Mouse (Mus musculus) activated CD4-positive, CD25-positive, alpha-beta regulatory T cell, adult 4 months (primary cell): ENCODE data around the gene Coro2a. TPM values are rescaled to one million over a fixed set of nuclear protein-coding genes. Genes with fewer than 3 reads are reported as not detected.
"Not testable (repeated sequence)": the region's sequence is repeated elsewhere in the genome, so short reads cannot be mapped to it uniquely, and the experiment has no call there.

Experiments
- ATAC-seq: one replicate; pipeline ENCODE4 v1.8.0; 2017
- polyA plus RNA-seq, 2 experiments: library from polyadenylated mRNA; unstranded; fragments of 100-300 nt; shearing (Covaris generic); gene quantifications; one replicate each; pipeline ENCODE4 v1.2.1; 2017

Coro2a gene
- polyA plus RNA-seq, 2 experiments from 2014 or later = 79.7 to 108 TPM

DNA sequence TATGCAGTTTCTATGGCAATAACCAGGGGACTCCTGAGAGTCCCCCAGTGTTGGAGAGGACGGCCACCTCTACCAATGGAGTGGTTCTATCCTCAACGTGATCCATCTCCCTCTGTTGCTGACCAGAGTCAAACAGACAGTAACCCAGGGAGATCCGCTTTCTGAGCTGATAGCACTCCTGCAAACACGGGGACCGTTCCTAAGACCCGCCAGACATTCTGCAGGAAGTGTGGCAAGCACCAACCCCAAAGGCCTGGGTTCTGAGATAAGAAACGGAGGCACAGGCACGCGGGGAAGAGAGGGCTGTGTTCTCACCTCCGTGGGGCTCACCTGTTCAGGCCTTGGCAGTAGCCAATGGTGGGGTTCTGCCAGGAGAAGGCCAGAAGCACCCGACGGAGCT, 11.6 kb upstream of the Coro2a start:
- ATAC-seq = no peak

GRCm38 (mm10) chr4:46611181-46611580, 9.2 kb upstream of the Coro2a start:
- ATAC-seq = peak; percentile 77

DNA sequence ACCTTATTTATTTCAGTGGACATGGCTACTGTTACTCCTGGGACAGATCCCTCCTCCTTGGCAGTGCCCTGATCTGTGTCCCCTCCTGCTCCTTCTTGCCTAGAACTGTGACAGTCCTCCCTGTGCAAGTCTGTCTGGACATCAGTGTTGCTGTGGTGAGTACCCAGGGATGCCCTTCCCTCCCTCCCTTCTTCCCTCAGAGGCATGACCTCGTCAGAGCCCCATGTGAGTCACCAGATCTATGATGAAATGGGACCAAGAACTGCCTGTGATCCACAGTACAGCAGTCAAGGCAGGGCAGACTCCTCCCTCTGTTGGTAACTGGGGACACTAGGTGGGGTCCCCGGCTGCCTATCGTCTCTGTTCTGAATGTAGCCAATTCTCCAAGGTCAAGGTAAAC, 5.6 kb upstream of the Coro2a start:
- no peak for ATAC-seq

DNA sequence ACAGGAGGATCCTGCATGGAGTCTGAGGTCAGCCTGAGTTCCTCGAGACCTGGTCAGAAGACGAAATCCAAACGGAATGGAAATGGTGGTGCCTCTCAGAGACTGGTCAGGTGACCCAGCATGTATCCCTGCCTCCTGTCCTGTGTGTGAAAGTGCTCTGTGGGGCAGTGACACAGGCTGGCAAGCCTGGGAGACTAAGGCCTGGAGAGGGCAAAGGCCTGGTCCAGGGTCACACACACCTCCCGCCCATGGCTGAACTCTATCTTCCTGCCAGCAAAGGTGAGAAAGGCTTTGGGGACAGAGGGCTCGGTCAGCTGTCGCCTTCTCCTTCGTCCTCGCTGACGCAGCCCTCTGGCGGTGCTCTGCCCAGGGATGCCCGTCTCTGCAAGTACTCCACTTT, 3.4 kb upstream of the Coro2a start:
- no peak for ATAC-seq

DNA sequence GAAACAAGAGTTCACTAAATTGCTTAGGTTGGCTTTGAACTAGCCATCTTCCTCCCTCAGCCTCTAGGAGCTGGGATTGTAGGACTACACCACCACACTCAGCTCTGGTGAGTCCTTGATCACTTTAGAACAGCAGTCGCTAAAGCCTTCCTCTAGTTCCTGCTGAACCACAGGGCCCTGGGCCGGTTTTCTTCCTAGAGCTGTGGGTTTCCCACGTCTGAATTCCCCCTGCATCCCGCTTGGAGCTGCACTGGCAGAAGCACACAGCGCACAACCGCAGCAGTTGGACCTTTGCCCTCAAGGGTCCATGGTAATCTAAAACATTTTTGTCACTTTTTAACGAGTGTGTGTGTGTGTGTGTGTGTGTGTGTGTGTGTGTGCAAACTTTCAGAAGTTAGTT, 702 bp upstream of the Coro2a start:
- ATAC-seq = no peak

- ATAC-seq = no peak
These were observed 651 bp downstream of the Coro2a start for GRCm38 (mm10) chr4:46601258-46601843.

DNA sequence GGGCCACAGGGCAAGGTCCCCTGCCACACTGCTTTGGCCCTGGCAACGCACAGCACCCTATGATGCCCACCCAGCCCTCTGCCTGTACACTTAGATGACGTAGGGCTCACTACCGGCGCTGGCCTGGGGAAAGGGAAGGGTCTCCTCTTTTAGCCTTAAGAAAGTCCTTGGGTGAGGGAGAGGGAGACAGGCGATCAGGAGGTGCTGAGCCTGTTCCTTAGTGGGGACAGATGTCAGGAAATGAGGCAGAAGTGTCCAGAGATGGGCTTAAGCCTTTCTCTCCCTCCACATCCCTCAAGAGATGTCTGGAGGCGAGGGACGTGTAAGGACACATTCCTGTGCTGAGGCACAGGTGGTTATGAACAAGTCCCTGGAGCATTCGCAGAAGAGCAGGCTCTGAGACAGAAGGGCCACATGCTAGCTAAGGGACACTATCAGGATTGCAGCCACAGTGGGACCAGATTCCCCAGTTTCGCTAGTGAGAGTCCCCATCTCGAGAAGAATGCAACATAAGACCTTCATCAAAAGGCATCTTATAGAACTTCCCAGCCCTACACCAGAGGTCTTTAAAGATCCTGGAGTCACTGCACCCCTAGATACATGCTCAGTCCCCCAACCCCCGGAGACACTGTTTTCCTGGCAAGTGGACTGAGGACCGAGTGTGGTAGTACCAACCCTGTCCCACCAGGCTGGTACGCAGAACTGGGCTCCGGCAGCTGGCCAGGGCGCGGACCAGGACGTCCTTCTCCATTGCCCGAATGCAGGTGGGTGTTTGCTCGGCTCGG, 1.3 kb downstream of the Coro2a start:
- no peak for ATAC-seq

DNA sequence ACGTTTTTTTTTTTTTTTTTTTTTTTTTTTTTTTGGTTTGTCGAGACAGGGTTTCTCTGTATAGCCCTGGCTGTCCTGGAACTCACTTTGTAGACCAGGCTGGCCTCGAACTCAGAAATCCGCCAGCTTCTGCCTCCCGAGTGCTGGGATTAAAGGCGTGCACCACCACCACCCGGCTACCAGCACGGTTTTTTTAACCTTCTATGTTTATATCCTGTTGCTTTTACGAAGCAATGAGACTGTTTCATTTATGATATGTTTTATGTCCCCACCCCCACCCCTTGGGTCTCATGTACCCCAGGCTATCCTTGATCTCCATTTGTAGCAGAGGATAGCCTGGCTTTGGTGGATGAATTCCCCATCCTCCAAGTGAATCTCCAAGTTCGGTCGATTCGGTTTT, 2.4 kb downstream of the Coro2a start:
- not testable (repeated sequence) for ATAC-seq

DNA sequence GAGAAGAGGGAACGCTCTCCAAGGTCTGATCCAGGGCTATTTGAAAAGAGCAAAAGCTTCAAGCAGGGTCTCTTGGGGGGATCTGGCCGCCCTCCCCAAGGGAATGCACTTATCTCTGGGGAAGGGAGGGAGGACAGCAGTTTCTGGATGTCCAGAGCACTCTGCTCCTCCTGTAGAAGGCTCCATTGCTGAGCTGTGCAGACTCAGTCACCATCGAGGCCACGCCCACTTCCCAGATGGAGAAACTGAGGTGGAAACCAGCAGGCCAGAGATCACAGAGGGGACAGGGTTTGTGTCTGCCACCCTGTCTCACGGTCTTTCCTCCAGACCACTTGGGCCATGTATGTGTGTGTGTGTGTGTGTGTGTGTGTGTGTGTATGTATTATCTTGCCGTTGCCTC, 3.0 kb downstream of the Coro2a start:
- ATAC-seq = no peak

DNA sequence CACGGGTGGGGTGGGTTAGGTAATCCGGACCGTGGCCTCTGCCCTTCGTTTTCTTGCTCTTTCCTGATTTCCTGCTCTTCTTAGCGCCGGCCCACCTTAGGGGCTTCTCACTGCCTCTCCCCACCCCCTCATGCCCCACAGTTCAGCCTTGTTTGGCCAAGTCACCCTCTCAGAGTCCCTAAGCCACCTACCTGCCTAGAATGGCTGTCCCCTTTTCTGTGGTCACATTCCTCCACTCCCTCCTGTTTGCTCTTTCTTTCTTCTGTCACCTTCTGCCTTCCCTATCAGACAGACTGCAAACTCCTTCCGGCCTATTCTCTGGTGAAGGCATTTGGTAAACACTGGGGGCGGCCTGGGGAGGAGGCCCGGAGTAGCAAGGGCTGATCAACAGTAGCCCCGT, 3.9 kb downstream of the Coro2a start:
- no peak for ATAC-seq

GRCm38 (mm10) chr4:46597286-46597961, 4.6 kb downstream of the Coro2a start:
- ATAC-seq = no peak

GRCm38 (mm10) chr4:46596398-46596797, 5.6 kb downstream of the Coro2a start:
- no peak for ATAC-seq

GRCm38 (mm10) chr4:46594131-46594530, 7.9 kb downstream of the Coro2a start:
- no peak for ATAC-seq

GRCm38 (mm10) chr4:46593472-46593871, 8.5 kb downstream of the Coro2a start:
- no peak for ATAC-seq

GRCm38 (mm10) chr4:46591833-46592520, 10.0 kb downstream of the Coro2a start:
- peak; percentile 11 for ATAC-seq

DNA sequence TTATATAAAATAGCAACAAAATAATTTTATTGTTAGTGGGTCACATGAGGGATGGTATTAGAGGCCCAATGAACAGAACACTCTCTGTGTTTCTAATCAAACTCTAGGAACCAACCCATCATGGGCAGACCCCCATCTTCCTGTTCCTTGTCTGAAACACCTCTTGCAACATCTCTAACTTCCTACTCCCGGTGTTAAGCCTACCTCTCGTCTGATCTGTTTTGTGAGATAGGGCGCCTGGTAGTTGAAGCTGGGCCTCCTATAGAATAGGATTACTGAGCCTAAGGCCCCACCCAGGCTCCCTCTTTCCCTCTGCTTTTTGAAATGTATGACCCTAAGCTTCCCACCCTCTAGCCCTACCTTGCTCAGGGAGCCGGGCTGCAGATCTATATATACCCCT, 11.2 kb downstream of the Coro2a start:
- no peak for ATAC-seq

- no peak for ATAC-seq
These were observed 11.9 kb downstream of the Coro2a start for GRCm38 (mm10) chr4:46589946-46590684.

DNA sequence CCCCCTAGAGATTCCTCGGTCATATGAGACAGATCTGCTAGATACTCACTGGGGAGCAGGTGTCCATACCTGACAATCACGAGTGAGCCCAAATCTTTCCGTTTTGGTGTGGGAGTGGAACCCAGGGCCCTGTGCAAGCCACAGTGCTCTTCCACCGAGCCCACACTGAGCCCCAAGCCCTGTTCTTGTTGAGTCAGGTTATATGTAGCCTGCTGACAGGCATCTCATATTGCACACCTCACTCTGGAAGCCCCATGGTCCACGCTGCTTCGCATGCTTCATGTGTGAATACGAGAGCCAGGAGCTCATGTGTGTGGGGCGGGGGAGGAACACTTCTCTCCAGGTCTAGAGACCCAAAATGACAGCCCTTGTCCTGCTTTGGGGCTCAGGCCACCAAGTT, 12.9 kb downstream of the Coro2a start:
- no peak for ATAC-seq

DNA sequence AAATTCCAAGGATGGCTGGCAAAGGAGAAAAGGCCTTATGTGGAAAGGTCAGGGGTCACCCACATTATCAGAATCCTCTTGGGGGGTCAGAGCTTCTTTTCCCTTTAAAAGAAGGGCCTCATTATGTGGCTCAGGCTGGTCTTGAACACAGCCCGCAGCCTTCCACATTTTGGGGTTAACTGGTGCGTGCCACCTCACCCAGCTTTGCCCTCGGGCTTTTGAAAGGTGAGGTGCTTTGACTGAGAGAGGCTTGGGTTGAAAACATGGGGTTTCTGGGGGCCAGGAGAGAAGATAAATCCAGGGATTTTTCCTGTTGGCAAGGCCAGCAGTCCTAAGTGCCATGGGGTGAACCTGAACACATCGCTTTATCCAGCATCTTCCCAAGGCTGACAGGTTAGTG, 15.5 kb downstream of the Coro2a start:
- no peak for ATAC-seq

GRCm38 (mm10) chr4:46585811-46586190, 16.2 kb downstream of the Coro2a start:
- ATAC-seq = no peak

DNA sequence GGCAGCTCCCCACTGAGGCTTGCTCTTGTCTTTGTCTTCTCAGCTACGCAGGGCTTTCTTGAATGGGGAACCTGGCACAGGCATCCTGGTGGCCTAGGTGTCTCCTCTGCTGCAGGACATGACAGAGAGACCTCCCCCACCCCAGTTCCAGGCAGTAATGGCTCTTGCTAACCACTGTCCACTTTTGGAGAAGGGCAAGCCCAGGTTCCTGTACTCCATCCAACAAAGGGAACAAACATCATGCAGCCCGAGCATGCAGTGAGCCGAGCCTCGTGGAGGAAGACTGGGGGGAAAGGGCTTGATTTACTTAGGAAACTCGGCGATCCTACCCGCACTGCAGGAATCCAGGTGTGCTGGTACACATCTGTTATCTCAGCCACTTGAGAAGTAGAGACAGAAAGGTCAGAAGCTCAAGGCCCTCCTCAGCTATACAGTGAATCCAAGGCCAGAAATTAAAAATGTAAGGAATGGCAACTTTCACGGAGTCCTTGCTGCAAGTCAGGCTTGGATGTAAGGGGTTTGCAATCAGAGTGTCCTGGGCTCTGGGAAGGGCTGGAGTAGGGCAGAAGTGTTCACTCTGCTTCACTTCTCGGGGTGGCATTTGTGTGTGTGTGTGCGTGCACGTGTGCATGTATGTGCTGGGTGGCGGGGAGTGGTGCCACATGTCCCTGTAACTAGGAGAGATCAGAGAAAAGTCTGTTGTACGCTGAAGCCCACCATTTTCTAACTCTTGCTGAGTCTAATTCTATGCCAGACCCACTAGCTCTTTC, 16.8 kb downstream of the Coro2a start:
- peak; percentile 3 for ATAC-seq

GRCm38 (mm10) chr4:46584536-46584935, 17.5 kb downstream of the Coro2a start:
- peak; percentile 30 for ATAC-seq
